Mouse (Mus musculus): ENCODE measurements around the gene Dbp. TPM values are rescaled to one million over a fixed set of nuclear protein-coding genes. Genes with fewer than 3 reads are reported as not detected.

The Dbp gene
- 7.1 and 10.3 TPM in 2 replicates for polyA plus RNA-seq (2012; ENCODE audit: low replicate concordance)

GRCm38 (mm10) chr7:45704730-45705442, at the start of gene Dbp:
Gene Dbp (plus strand): TSS chr7:45705088.

GRCm38 (mm10) chr7:45666161-45666560, 38.7 kb upstream of the Dbp start, which contains the start of gene Fut2:
Gene Fut2 (minus strand): TSS chr7:45666394.

GRCm38 (mm10) chr7:45683396-45684050, 21.4 kb upstream of the Dbp start, which contains the start of gene Ntn5:
Gene Ntn5 (plus strand): TSS chr7:45684022.

GRCm38 (mm10) chr7:45693921-45694591, 10.8 kb upstream of the Dbp start, which contains the start of gene Sec1:
Gene Sec1 (minus strand): TSS chr7:45694402.

GRCm38 (mm10) chr7:45699523-45700141, 5.3 kb upstream of the Dbp start, which contains the start of gene Car11:
Gene Car11 (plus strand): TSS chr7:45699843.

GRCm38 (mm10) chr7:45715090-45715708, 10.3 kb downstream of the Dbp start, which contains the start of gene Rpl18:
Gene Rpl18 (plus strand): TSS chr7:45715457.

GRCm38 (mm10) chr7:45717918-45718297, 13.0 kb downstream of the Dbp start, which contains the start of gene Sphk2:
Gene Sphk2 (minus strand): TSS chr7:45718002.

GRCm38 (mm10) chr7:45720413-45721233, 15.7 kb downstream of the Dbp start, which contains the start of gene Fam83e:
Gene Fam83e (plus strand): TSS chr7:45721212.

GRCm38 (mm10) chr7:45725713-45726112, 20.8 kb downstream of the Dbp start, which contains the start of gene Spaca4:
Gene Spaca4 (minus strand): TSS chr7:45725813.

Other genes with a start within 250 kb of the Dbp start
- gene Ftl1, start 245.2 kb upstream of the Dbp start, polyA plus RNA-seq (2012; ENCODE audit: low replicate concordance) = 5,681 and 8,825 TPM in 2 replicates
- gene Bax, start 238.2 kb upstream of the Dbp start, polyA plus RNA-seq (2012; ENCODE audit: low replicate concordance) = 180 and 264 TPM in 2 replicates
- 0.27 and 0.61 TPM in 2 replicates for gene Tulp2, start 223.2 kb upstream of the Dbp start, polyA plus RNA-seq (2012; ENCODE audit: low replicate concordance)
- gene Gm45808, start 218.3 kb upstream of the Dbp start, polyA plus RNA-seq (2012; ENCODE audit: low replicate concordance) = not detected in 2 replicates
- 0.83 and 1.7 TPM in 2 replicates for gene Dhdh, start 216.3 kb upstream of the Dbp start, polyA plus RNA-seq (2012; ENCODE audit: low replicate concordance)
- 344 and 572 TPM in 2 replicates for gene Nucb1, start 194.7 kb upstream of the Dbp start, polyA plus RNA-seq (2012; ENCODE audit: low replicate concordance)
- 200 and 371 TPM in 2 replicates for gene Ppp1r15a, start 178.8 kb upstream of the Dbp start, polyA plus RNA-seq (2012; ENCODE audit: low replicate concordance)
- gene Plekha4, start 178.8 kb upstream of the Dbp start, polyA plus RNA-seq (2012; ENCODE audit: low replicate concordance) = 2.0 and 2.8 TPM in 2 replicates
- gene Hsd17b14, start 150.2 kb upstream of the Dbp start, polyA plus RNA-seq (2012; ENCODE audit: low replicate concordance) = 0.29 and 1.3 TPM in 2 replicates
- 17.8 and 57.8 TPM in 2 replicates for gene Bcat2, start 134.9 kb upstream of the Dbp start, polyA plus RNA-seq (2012; ENCODE audit: low replicate concordance)
- 0.52 TPM in 1 of 2 replicates, not detected in the other for gene Fgf21, start 89.6 kb upstream of the Dbp start, polyA plus RNA-seq (2012; ENCODE audit: low replicate concordance)
- not detected in 2 replicates for gene Fut1, start 87.8 kb upstream of the Dbp start, polyA plus RNA-seq (2012; ENCODE audit: low replicate concordance)
- gene Izumo1, start 83.3 kb upstream of the Dbp start, polyA plus RNA-seq (2012; ENCODE audit: low replicate concordance) = 0.42 and 0.64 TPM in 2 replicates
- gene Rasip1, start 77.6 kb upstream of the Dbp start, polyA plus RNA-seq (2012; ENCODE audit: low replicate concordance) = 4.3 and 5.9 TPM in 2 replicates
- 0.10 and 0.50 TPM in 2 replicates for gene Mamstr, start 65.1 kb upstream of the Dbp start, polyA plus RNA-seq (2012; ENCODE audit: low replicate concordance)
- gene Fut2, start 38.7 kb upstream of the Dbp start, polyA plus RNA-seq (2012; ENCODE audit: low replicate concordance) = not detected in 2 replicates
- gene Ntn5, start 21.1 kb upstream of the Dbp start, polyA plus RNA-seq (2012; ENCODE audit: low replicate concordance) = 0.69 and 0.93 TPM in 2 replicates
- not detected in 2 replicates for gene Sec1, start 10.7 kb upstream of the Dbp start, polyA plus RNA-seq (2012; ENCODE audit: low replicate concordance)
- 0.55 TPM in 1 of 2 replicates, not detected in the other for gene Car11, start 5.2 kb upstream of the Dbp start, polyA plus RNA-seq (2012; ENCODE audit: low replicate concordance)
- 7,435 and 17,506 TPM in 2 replicates for gene Rpl18, start 10.4 kb downstream of the Dbp start, polyA plus RNA-seq (2012; ENCODE audit: low replicate concordance)
- 120 and 196 TPM in 2 replicates for gene Sphk2, start 12.9 kb downstream of the Dbp start, polyA plus RNA-seq (2012; ENCODE audit: low replicate concordance)
- gene Fam83e, start 16.1 kb downstream of the Dbp start, polyA plus RNA-seq (2012; ENCODE audit: low replicate concordance) = 2.5 and 3.1 TPM in 2 replicates
- not detected in 2 replicates for gene Spaca4, start 20.7 kb downstream of the Dbp start, polyA plus RNA-seq (2012; ENCODE audit: low replicate concordance)
- gene Lmtk3, start 78.7 kb downstream of the Dbp start, polyA plus RNA-seq (2012; ENCODE audit: low replicate concordance) = 0.23 and 0.87 TPM in 2 replicates
- not detected in 2 replicates for gene Sult2b1, start 79.6 kb downstream of the Dbp start, polyA plus RNA-seq (2012; ENCODE audit: low replicate concordance)
- 111 and 339 TPM in 2 replicates for gene Cyth2, start 109.5 kb downstream of the Dbp start, polyA plus RNA-seq (2012; ENCODE audit: low replicate concordance)
- 0.52 and 0.74 TPM in 2 replicates for gene Kcnj14, start 119.7 kb downstream of the Dbp start, polyA plus RNA-seq (2012; ENCODE audit: low replicate concordance)
- 35.1 and 38.4 TPM in 2 replicates for gene Grwd1, start 125.9 kb downstream of the Dbp start, polyA plus RNA-seq (2012; ENCODE audit: low replicate concordance)
- gene Kdelr1, start 167.7 kb downstream of the Dbp start, polyA plus RNA-seq (2012; ENCODE audit: low replicate concordance) = 924 and 1,158 TPM in 2 replicates
- gene Grin2d, start 173.3 kb downstream of the Dbp start, polyA plus RNA-seq (2012; ENCODE audit: low replicate concordance) = 0.38 and 0.52 TPM in 2 replicates
- 1.0 and 3.0 TPM in 2 replicates for gene Syngr4, start 191.6 kb downstream of the Dbp start, polyA plus RNA-seq (2012; ENCODE audit: low replicate concordance)
- gene Tmem143, start 191.9 kb downstream of the Dbp start, polyA plus RNA-seq (2012; ENCODE audit: low replicate concordance) = 14.5 and 32.3 TPM in 2 replicates
- gene Emp3, start 216.3 kb downstream of the Dbp start, polyA plus RNA-seq (2012; ENCODE audit: low replicate concordance) = 44.3 and 105 TPM in 2 replicates
- 0.83 and 1.0 TPM in 2 replicates for gene Ccdc114, start 219.0 kb downstream of the Dbp start, polyA plus RNA-seq (2012; ENCODE audit: low replicate concordance)